Mouse (Mus musculus) heart, adult 18-20 months (tissue): ENCODE results near the gene 1700028P14Rik. TPM values are rescaled to one million over a fixed set of nuclear protein-coding genes. Genes with fewer than 3 reads are reported as not detected.

ENCODE experiments used
- total RNA-seq, 2 experiments: library from RNA; stranded (reverse); gene quantifications; 2 replicates each; pipeline ENCODE4 v1.2.3; 2021

Gene 1700028P14Rik
- total RNA-seq, 2 experiments from 2014 or later: not detected

Other genes with a start within 250 kb of the 1700028P14Rik start
- gene Mamdc2, start 204.4 kb downstream of the 1700028P14Rik start, total RNA-seq: 1 to 10 TPM; 2.1 to 2.2 TPM
- gene Ptar1, start 34.6 kb upstream of the 1700028P14Rik start, total RNA-seq: 10 to 100 TPM; 18.7 to 19.9 TPM
- 1 to 10 TPM; 3.0 to 3.1 TPM for gene Apba1, start 106.1 kb upstream of the 1700028P14Rik start, total RNA-seq